Mouse (Mus musculus): ENCODE results near the gene Wdr46. TPM values are rescaled to one million over a fixed set of nuclear protein-coding genes. Genes with fewer than 3 reads are reported as not detected.

Wdr46 gene
- total and polyA plus RNA-seq, 2 experiments from 2014 or later: 15.7 to 17.3 TPM

- TF ChIP-seq CTCF (IDR thresholded peaks at IDR 0.05): no peak
- H3K9me3 ChIP-seq (ENCODE audit: low read length): no peaks in the 10 kb centered on the region
- H3K9ac ChIP-seq (replicated peaks; ENCODE audit: low read length, poor library complexity, severe bottlenecking): no peak overlapping the region
- H3K27me3 ChIP-seq (ENCODE audit: insufficient read depth, low read length): no peaks in the 10 kb centered on the region
- H3K4me1 ChIP-seq (ENCODE audit: insufficient read depth, low read length): peaks cover 13% of the 10 kb centered on the region; the same call in 1 of the 2 replicates
- no peak for DNase-seq (ENCODE audit: low spot score)
- H3K4me3 ChIP-seq (ENCODE audit: low read depth, low read length): no peak overlapping the region
- 91% methylated on average over 6 of the region's 6 CpGs for WGBS
- H3K36me3 ChIP-seq (ENCODE audit: insufficient read depth, low read length): peaks cover 52% of the 10 kb centered on the region
- no peak overlapping the region for H3K27ac ChIP-seq (ENCODE audit: low read depth, low read length)
- H3K4me2 ChIP-seq (ENCODE audit: low read depth, low read length, poor library complexity, severe bottlenecking): no peak overlapping the region
- no peak for ATAC-seq (ENCODE audit: low FRiP score)
Observed at GRCm38 (mm10) chr17:33957493-33957892, 17.0 kb downstream of the Wdr46 start.

GRCm38 (mm10) chr17:33958451-33958850, 18.0 kb downstream of the Wdr46 start:
- Histone ChIP-seq H3K9me3 (ENCODE audit: low read length) (no peaks in the 10 kb centered on the region), H3K27ac (ENCODE audit: low read depth, low read length) (no peak overlapping the region), H3K4me2 (ENCODE audit: low read depth, low read length, poor library complexity, severe bottlenecking) (no peak overlapping the region), H3K36me3 (ENCODE audit: insufficient read depth, low read length) (peaks cover 52% of the 10 kb centered on the region), H3K27me3 (ENCODE audit: insufficient read depth, low read length) (no peaks in the 10 kb centered on the region), H3K4me1 (ENCODE audit: insufficient read depth, low read length) (peaks cover 13% of the 10 kb centered on the region; the same call in 1 of the 2 replicates), H3K9ac (replicated peaks; ENCODE audit: low read length, poor library complexity, severe bottlenecking) (no peak overlapping the region), H3K4me3 (ENCODE audit: low read depth, low read length) (no peak overlapping the region)
- no peak for TF ChIP-seq CTCF (IDR thresholded peaks at IDR 0.05)
- DNase-seq (ENCODE audit: low spot score) (no peak), ATAC-seq (ENCODE audit: low FRiP score) (no peak)
- 95% methylated on average over 11 of the region's 11 CpGs for WGBS

GRCm38 (mm10) chr17:33959135-33959534, 18.7 kb downstream of the Wdr46 start:
- H3K9ac ChIP-seq (replicated peaks; ENCODE audit: low read length, poor library complexity, severe bottlenecking): no peak overlapping the region
- no peak overlapping the region for H3K4me2 ChIP-seq (ENCODE audit: low read depth, low read length, poor library complexity, severe bottlenecking)
- peaks cover 12% of the 10 kb centered on the region; the same call in 1 of the 2 replicates for H3K4me1 ChIP-seq (ENCODE audit: insufficient read depth, low read length)
- DNase-seq (ENCODE audit: low spot score): no peak
- peaks cover 50% of the 10 kb centered on the region for H3K36me3 ChIP-seq (ENCODE audit: insufficient read depth, low read length)
- no peak overlapping the region for H3K27ac ChIP-seq (ENCODE audit: low read depth, low read length)
- no peaks in the 10 kb centered on the region for H3K27me3 ChIP-seq (ENCODE audit: insufficient read depth, low read length)
- H3K9me3 ChIP-seq (ENCODE audit: low read length): no peaks in the 10 kb centered on the region
- WGBS: 97% methylated on average over 13 of the region's 13 CpGs
- no peak for ATAC-seq (ENCODE audit: low FRiP score)
- no peak for TF ChIP-seq CTCF (IDR thresholded peaks at IDR 0.05)
- no peak overlapping the region for H3K4me3 ChIP-seq (ENCODE audit: low read depth, low read length)

GRCm38 (mm10) chr17:33959948-33960347, 19.5 kb downstream of the Wdr46 start:
- Histone ChIP-seq H3K9ac (replicated peaks; ENCODE audit: low read length, poor library complexity, severe bottlenecking) (no peak overlapping the region), H3K4me1 (ENCODE audit: insufficient read depth, low read length) (peaks cover 6% of the 10 kb centered on the region; the same call in 1 of the 2 replicates), H3K4me3 (ENCODE audit: low read depth, low read length) (no peak overlapping the region), H3K27ac (ENCODE audit: low read depth, low read length) (no peak overlapping the region), H3K27me3 (ENCODE audit: insufficient read depth, low read length) (no peaks in the 10 kb centered on the region), H3K36me3 (ENCODE audit: insufficient read depth, low read length) (peaks cover 50% of the 10 kb centered on the region), H3K4me2 (ENCODE audit: low read depth, low read length, poor library complexity, severe bottlenecking) (no peak overlapping the region), H3K9me3 (ENCODE audit: low read length) (no peaks in the 10 kb centered on the region)
- ATAC-seq (ENCODE audit: low FRiP score) (no peak), DNase-seq (ENCODE audit: low spot score) (no peak)
- 94% methylated on average over 15 of the region's 15 CpGs for WGBS
- no peak for TF ChIP-seq CTCF (IDR thresholded peaks at IDR 0.05)

- DNase-seq (ENCODE audit: low spot score) (no peak), ATAC-seq (ENCODE audit: low FRiP score) (no peak)
- WGBS: 93% methylated on average over 7 of the region's 7 CpGs
- H3K4me2 ChIP-seq (ENCODE audit: low read depth, low read length, poor library complexity, severe bottlenecking): no peak overlapping the region
- H3K27me3 ChIP-seq (ENCODE audit: insufficient read depth, low read length): no peaks in the 10 kb centered on the region
- no peak overlapping the region for H3K4me3 ChIP-seq (ENCODE audit: low read depth, low read length)
- H3K9me3 ChIP-seq (ENCODE audit: low read length): no peaks in the 10 kb centered on the region
- no peak overlapping the region for H3K9ac ChIP-seq (replicated peaks; ENCODE audit: low read length, poor library complexity, severe bottlenecking)
- H3K27ac ChIP-seq (ENCODE audit: low read depth, low read length): no peak overlapping the region
- H3K4me1 ChIP-seq (ENCODE audit: insufficient read depth, low read length): no peaks in the 10 kb centered on the region
- TF ChIP-seq CTCF (IDR thresholded peaks at IDR 0.05): no peak
- H3K36me3 ChIP-seq (ENCODE audit: insufficient read depth, low read length): peaks cover 65% of the 10 kb centered on the region
Observed at GRCm38 (mm10) chr17:33962876-33963275, 22.4 kb downstream of the Wdr46 start.

- ATAC-seq (ENCODE audit: low FRiP score): no peak
- Histone ChIP-seq H3K9ac (replicated peaks; ENCODE audit: low read length, poor library complexity, severe bottlenecking) (no peak overlapping the region), H3K36me3 (ENCODE audit: insufficient read depth, low read length) (peaks cover 44% of the 10 kb centered on the region), H3K27ac (ENCODE audit: low read depth, low read length) (no peak overlapping the region), H3K27me3 (ENCODE audit: insufficient read depth, low read length) (no peaks in the 10 kb centered on the region), H3K4me3 (ENCODE audit: low read depth, low read length) (no peak overlapping the region), H3K4me1 (ENCODE audit: insufficient read depth, low read length) (no peaks in the 10 kb centered on the region), H3K9me3 (ENCODE audit: low read length) (0 out of 2 replicates have a peak, but pooled peaks cover 2% of the 10 kb centered on the region), H3K4me2 (ENCODE audit: low read depth, low read length, poor library complexity, severe bottlenecking) (no peak overlapping the region)
- no peak for TF ChIP-seq CTCF (IDR thresholded peaks at IDR 0.05)
- WGBS: 94% methylated on average over 17 of the region's 17 CpGs
- DNase-seq (ENCODE audit: low spot score): no peak
Observed at GRCm38 (mm10) chr17:33965082-33965845, 24.8 kb downstream of the Wdr46 start.
